Mouse (Mus musculus): Measurements from ENCODE around the gene Fmo4. TPM values are rescaled to one million over a fixed set of nuclear protein-coding genes. Genes with fewer than 3 reads are reported as not detected.
"Not testable (repeated sequence)": the region's sequence is repeated elsewhere in the genome, so short reads cannot be mapped to it uniquely, and the experiment has no call there.

The Fmo4 gene
- polyA plus RNA-seq, 1 experiment, result 28.0 TPM

DNA sequence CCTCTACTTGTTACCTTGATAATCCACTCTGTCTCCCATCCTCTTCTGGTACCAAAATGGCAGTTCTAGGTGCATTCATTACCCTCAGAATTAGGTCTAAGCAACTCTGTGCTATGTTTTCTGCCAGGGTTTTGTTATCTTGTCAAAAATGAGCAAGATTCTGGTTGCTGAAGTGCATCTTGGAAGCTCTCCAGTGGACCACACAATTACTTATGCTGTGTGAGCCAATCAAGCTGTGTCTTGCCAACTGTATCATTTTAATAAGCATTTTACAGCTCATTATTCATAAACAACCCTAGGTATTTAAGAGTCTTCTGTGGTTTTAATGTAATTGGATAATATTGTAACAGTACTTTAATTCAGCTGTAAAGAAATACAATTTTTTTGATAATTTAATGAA lies 17.3 kb downstream of the Fmo4 start:
- DNase-seq, result no peak
- no peak for TF ChIP-seq CTCF (conservative IDR thresholded peaks at IDR 0.05; ENCODE audit: insufficient read depth, insufficient read length, low read depth, low read length)
- no peak for TF ChIP-seq POLR2A (IDR thresholded peaks at IDR 0.05; ENCODE audit: low read depth, low read length)
- no peak overlapping the region for H3K4me3 ChIP-seq (ENCODE audit: insufficient read depth, low read depth, low read length)
- H3K36me3 ChIP-seq (ENCODE audit: control insufficient read depth, insufficient read depth, low read length), result no peaks in the 10 kb centered on the region
- H3K27me3 ChIP-seq (replicated peaks; ENCODE audit: control insufficient read depth, insufficient read depth, low read length), result no peaks in the 10 kb centered on the region
- no peak overlapping the region for H3K27ac ChIP-seq (ENCODE audit: insufficient read depth, low read depth, low read length)
- H3K4me1 ChIP-seq (ENCODE audit: control insufficient read depth, insufficient read depth, low read length), result peaks cover 3% of the 10 kb centered on the region; the same call in 1 of the 2 replicates

DNA sequence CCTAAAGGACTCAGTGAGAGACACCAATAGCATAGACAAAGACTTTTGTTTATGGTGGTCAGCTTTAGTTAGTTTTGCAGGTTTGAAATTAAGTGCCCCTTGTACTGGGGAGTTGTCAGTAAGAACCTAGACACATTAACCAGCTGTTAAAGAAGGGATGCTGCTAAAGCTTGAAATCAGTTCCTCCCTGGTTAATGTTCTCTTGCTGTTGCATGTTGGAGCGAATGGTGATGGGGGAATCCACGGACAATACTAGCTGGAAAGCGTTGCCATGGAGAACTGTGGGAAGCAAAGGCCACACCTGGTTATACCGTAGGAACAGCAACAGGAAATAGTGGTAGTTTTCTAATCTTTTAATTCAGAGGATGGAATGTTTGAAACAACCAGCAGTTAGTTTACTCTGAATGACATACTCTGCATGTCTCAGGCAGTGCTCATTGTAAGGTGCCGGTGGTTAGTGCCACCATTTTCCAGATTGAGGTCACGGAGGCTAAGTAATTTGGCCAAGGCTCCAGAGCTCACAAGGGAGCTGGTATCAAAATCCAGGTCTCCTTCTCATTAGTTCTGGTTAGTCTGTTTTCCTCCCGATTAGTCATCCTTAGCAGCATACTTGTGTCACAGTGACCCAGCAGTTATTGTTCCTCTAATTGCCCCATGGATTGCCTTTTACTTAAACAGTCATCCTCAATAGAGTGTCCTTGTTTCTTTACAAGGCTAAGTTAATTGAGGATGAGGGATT lies 21.3 kb downstream of the Fmo4 start:
- Histone ChIP-seq H3K36me3 (ENCODE audit: control insufficient read depth, insufficient read depth, low read length) (no peaks in the 10 kb centered on the region), H3K27me3 (replicated peaks; ENCODE audit: control insufficient read depth, insufficient read depth, low read length) (no peaks in the 10 kb centered on the region), H3K4me3 (ENCODE audit: insufficient read depth, low read depth, low read length) (no peak overlapping the region), H3K27ac (ENCODE audit: insufficient read depth, low read depth, low read length) (peak overlapping the region; percentile 73), H3K4me1 (ENCODE audit: control insufficient read depth, insufficient read depth, low read length) (peaks cover 3% of the 10 kb centered on the region; the same call in 1 of the 2 replicates)
- DNase-seq, result peak; percentile 91
- 25% methylated on average over 7 of the region's 7 CpGs for WGBS
- TF ChIP-seq POLR2A (IDR thresholded peaks at IDR 0.05; ENCODE audit: low read depth, low read length) (no peak), CTCF (conservative IDR thresholded peaks at IDR 0.05; ENCODE audit: insufficient read depth, insufficient read length, low read depth, low read length) (no peak)

DNA sequence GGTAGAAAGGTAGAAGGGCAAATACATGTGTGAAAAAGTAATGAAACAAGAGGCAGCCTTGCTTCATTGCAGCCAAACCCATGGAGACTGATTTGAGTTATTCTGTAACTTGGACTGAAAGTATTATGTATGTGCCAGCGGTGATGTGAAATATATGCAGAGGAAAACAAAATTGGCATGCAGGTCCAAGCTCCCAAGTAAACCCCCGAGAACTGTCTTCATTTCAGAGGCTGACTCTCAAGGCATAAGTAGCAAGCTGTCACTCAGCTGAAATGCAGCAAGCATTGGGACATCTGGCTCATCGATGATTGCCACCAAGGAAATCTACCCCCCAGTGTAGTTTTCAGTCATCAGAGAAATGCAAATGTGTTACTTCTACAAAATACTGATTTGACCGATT lies 28.6 kb downstream of the Fmo4 start:
- Histone ChIP-seq H3K4me1 (ENCODE audit: control insufficient read depth, insufficient read depth, low read length) (no peaks in the 10 kb centered on the region), H3K27me3 (replicated peaks; ENCODE audit: control insufficient read depth, insufficient read depth, low read length) (no peaks in the 10 kb centered on the region)
- no peak for DNase-seq

DNA sequence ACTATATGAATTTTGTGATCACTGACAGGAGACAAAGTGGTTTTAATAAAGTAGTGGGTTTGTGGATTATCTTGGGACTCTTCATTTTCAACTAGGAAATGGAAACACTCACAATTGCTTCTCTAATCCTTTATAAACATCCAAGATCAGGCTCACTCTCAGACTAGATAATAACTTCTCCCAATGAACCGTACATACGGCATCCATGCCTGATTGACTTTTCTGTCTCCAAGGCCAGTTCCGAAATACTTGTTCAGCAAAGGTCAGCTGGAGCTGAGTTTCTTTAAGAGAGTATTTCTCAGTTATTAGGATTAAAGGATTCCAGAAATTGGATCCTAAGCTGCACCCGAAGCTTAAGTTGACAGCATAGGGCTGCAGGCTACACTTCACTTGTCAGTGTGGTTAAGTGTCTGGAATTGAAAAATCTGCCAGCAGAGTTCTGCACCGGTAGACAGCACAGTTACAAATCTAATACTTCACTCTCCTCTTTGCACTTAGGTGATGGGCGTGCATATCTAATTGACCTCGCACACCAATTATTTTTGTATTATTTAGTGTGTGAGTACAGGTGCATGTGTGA lies 30.0 kb downstream of the Fmo4 start:
- WGBS, result 52% methylated on average over 7 of the region's 7 CpGs
- TF ChIP-seq CTCF (conservative IDR thresholded peaks at IDR 0.05; ENCODE audit: insufficient read depth, insufficient read length, low read depth, low read length) (no peak), POLR2A (IDR thresholded peaks at IDR 0.05; ENCODE audit: low read depth, low read length) (no peak)
- DNase-seq, result no peak
- no peak overlapping the region for H3K4me3 ChIP-seq (ENCODE audit: insufficient read depth, low read depth, low read length)
- H3K36me3 ChIP-seq (ENCODE audit: control insufficient read depth, insufficient read depth, low read length), result no peaks in the 10 kb centered on the region
- H3K27ac ChIP-seq (ENCODE audit: insufficient read depth, low read depth, low read length), result no peak overlapping the region
- no peaks in the 10 kb centered on the region for H3K4me1 ChIP-seq (ENCODE audit: control insufficient read depth, insufficient read depth, low read length)
- H3K27me3 ChIP-seq (replicated peaks; ENCODE audit: control insufficient read depth, insufficient read depth, low read length), result no peaks in the 10 kb centered on the region

More for the DNA sequence above, 28.6 kb downstream of the Fmo4 start:
- Histone ChIP-seq H3K36me3 (ENCODE audit: control insufficient read depth, insufficient read depth, low read length) (no peaks in the 10 kb centered on the region), H3K4me3 (ENCODE audit: insufficient read depth, low read depth, low read length) (no peak overlapping the region), H3K27ac (ENCODE audit: insufficient read depth, low read depth, low read length) (no peak overlapping the region)
- TF ChIP-seq CTCF (conservative IDR thresholded peaks at IDR 0.05; ENCODE audit: insufficient read depth, insufficient read length, low read depth, low read length) (no peak), POLR2A (IDR thresholded peaks at IDR 0.05; ENCODE audit: low read depth, low read length) (no peak)
- 55% methylated on average over 4 of the region's 4 CpGs for WGBS

DNA sequence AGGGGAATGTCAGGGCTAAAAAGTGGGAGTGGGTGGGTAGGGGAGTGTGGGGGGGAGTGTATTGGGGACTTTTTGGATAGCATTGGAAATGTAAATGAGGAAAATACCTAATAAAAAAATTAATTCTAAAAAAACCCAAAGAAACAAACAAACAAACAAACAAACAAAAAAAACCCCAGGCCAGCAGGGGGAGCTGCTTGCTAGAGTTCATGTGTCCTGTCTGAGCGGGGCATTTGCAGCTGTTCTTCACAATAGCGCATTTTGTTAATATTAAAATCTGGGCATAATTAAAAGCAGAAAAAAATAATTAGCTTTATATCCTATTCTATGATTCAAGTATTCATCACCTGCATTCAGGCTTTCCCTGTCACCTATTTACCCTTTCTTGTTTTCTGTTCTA lies 32.7 kb downstream of the Fmo4 start:
- not testable (repeated sequence) for H3K27ac ChIP-seq (ENCODE audit: insufficient read depth, low read depth, low read length); H3K36me3 ChIP-seq (ENCODE audit: control insufficient read depth, insufficient read depth, low read length); H3K4me3 ChIP-seq (ENCODE audit: insufficient read depth, low read depth, low read length); H3K4me1 ChIP-seq (ENCODE audit: control insufficient read depth, insufficient read depth, low read length); H3K27me3 ChIP-seq (replicated peaks; ENCODE audit: control insufficient read depth, insufficient read depth, low read length)
- TF ChIP-seq CTCF (conservative IDR thresholded peaks at IDR 0.05; ENCODE audit: insufficient read depth, insufficient read length, low read depth, low read length), result peak; percentile 33; the same call in 1 of the 2 replicates
- peak; percentile 41 for DNase-seq
- 74% methylated on average over 2 of the region's 2 CpGs for WGBS

DNA sequence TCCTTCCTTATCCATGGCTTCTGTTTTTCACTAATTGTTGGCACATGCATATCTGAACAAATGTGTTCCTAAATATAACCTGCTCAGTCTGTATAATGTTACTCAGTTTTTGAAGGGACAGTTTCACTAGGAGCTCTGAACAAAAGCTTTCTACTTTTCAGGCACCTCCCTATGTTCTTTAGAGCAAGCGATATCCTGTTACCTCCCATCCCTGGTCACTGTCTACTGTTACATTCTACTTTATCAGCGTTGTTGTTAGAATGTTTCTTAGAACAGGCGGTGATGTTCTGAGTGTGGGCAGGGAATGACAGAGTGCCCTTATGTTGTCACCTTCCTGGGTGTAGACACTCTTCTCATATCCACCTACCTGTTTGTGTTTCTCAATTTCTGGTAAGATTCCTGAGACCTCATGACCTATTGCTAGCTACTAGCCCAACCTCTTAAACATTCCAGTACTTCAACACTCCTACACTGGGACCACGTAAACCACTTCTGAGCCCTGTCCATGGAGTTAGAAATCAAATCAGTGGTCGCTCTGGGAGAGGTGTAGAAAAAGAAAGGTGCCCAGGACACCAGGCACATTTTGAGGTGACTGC lies 35.7 kb downstream of the Fmo4 start:
- no peaks in the 10 kb centered on the region for H3K36me3 ChIP-seq (ENCODE audit: control insufficient read depth, insufficient read depth, low read length)
- DNase-seq, result no peak
- no peaks in the 10 kb centered on the region; the same call in 1 of the 2 replicates for H3K27me3 ChIP-seq (replicated peaks; ENCODE audit: control insufficient read depth, insufficient read depth, low read length)
- H3K27ac ChIP-seq (ENCODE audit: insufficient read depth, low read depth, low read length), result no peak overlapping the region
- H3K4me3 ChIP-seq (ENCODE audit: insufficient read depth, low read depth, low read length), result no peak overlapping the region
- 71% methylated on average over 5 of the region's 5 CpGs for WGBS
- no peaks in the 10 kb centered on the region for H3K4me1 ChIP-seq (ENCODE audit: control insufficient read depth, insufficient read depth, low read length)
- TF ChIP-seq POLR2A (IDR thresholded peaks at IDR 0.05; ENCODE audit: low read depth, low read length) (no peak), CTCF (conservative IDR thresholded peaks at IDR 0.05; ENCODE audit: insufficient read depth, insufficient read length, low read depth, low read length) (no peak)

DNA sequence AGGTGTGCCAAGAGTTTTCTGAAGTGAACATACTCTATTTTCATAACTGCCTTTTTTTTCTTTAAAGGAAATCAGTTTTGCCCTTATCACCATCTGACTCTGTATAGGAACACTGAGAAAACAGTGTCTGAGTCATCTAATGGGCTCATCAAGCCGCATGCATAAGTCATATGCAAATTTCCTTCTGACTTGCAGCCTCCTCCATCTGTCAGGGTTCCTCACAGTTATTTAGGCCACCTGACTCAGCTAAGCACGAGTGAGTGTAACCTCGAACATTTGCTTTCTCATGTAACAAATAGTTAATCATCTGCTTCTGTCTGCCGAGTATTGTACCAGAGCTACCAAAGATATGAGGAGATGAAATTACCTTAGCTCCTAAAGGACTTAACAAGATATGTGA lies 40.1 kb downstream of the Fmo4 start:
- 45% methylated on average over 4 of the region's 4 CpGs for WGBS
- TF ChIP-seq CTCF (conservative IDR thresholded peaks at IDR 0.05; ENCODE audit: insufficient read depth, insufficient read length, low read depth, low read length) (no peak), POLR2A (IDR thresholded peaks at IDR 0.05; ENCODE audit: low read depth, low read length) (no peak)
- no peaks in the 10 kb centered on the region for H3K4me1 ChIP-seq (ENCODE audit: control insufficient read depth, insufficient read depth, low read length)
- no peak overlapping the region for H3K27ac ChIP-seq (ENCODE audit: insufficient read depth, low read depth, low read length)
- no peaks in the 10 kb centered on the region; the same call in 1 of the 2 replicates for H3K27me3 ChIP-seq (replicated peaks; ENCODE audit: control insufficient read depth, insufficient read depth, low read length)
- no peaks in the 10 kb centered on the region for H3K36me3 ChIP-seq (ENCODE audit: control insufficient read depth, insufficient read depth, low read length)
- no peak overlapping the region for H3K4me3 ChIP-seq (ENCODE audit: insufficient read depth, low read depth, low read length)
- DNase-seq, result no peak
